Mouse (Mus musculus): Measurements from ENCODE around the gene Selenbp1.

- TF ChIP-seq GATA1 (IDR thresholded peaks at IDR 0.05; ENCODE audit: borderline replicate concordance, low read length) (no peak), FLI1 (IDR thresholded peaks at IDR 0.05; ENCODE audit: low read length) (no peak)
Observed at GRCm38 (mm10) chr3:94958295-94958694, 25.4 kb downstream of the Selenbp1 start.

Data from megakaryocyte, embryonic 14.5 days (primary cell).